Mouse (Mus musculus) A20 (cell line): Measurements from ENCODE around the gene Svip.

ENCODE experiments used
- DNase-seq: peaks from one replicate; pipeline ENCODE4 v3.0.0-alpha.2; 2011; ENCODE audit warnings: low read depth, low spot score

The Svip gene

GRCm38 (mm10) chr7:52005511-52006295 lies at the start of gene Svip:
Svip (minus strand) TSS chr7:52006018.
- DNase-seq, result no peak

GRCm38 (mm10) chr7:52037600-52038582 lies 32.1 kb upstream of the Svip start:
- peak; percentile 9 for DNase-seq

- DNase-seq, result no peak
Observed at GRCm38 (mm10) chr7:52024050-52024626, 18.3 kb upstream of the Svip start.

- DNase-seq, result no peak
Observed at GRCm38 (mm10) chr7:52022039-52022438, 16.2 kb upstream of the Svip start.

- no peak for DNase-seq
Observed at GRCm38 (mm10) chr7:52015628-52016027, 9.8 kb upstream of the Svip start, which contains the start of gene 1700015G11Rik. 1700015G11Rik (minus strand) TSS chr7:52015728.

- no peak for DNase-seq
Observed at GRCm38 (mm10) chr7:52015180-52015579, 9.4 kb upstream of the Svip start.

- no peak for DNase-seq
Observed at GRCm38 (mm10) chr7:52013457-52013856, 7.6 kb upstream of the Svip start.

- DNase-seq, result no peak
Observed at GRCm38 (mm10) chr7:52007138-52007537, 1.3 kb upstream of the Svip start.

GRCm38 (mm10) chr7:52006296-52006630 lies 445 bp upstream of the Svip start:
- no peak for DNase-seq

- no peak for DNase-seq
Observed at GRCm38 (mm10) chr7:51991020-51991419, 14.8 kb downstream of the Svip start.

GRCm38 (mm10) chr7:51986909-51987308 lies 18.9 kb downstream of the Svip start:
- DNase-seq, result peak; percentile 9

GRCm38 (mm10) chr7:51985763-51986162 lies 20.1 kb downstream of the Svip start:
- no peak for DNase-seq

- no peak for DNase-seq
Observed at GRCm38 (mm10) chr7:51982303-51982702, 23.5 kb downstream of the Svip start.

GRCm38 (mm10) chr7:51979271-51979670 lies 26.5 kb downstream of the Svip start:
- DNase-seq, result peak; percentile 39

- no peak for DNase-seq
Observed at GRCm38 (mm10) chr7:51975181-51975580, 30.6 kb downstream of the Svip start.

GRCm38 (mm10) chr7:51973526-51973925 lies 32.3 kb downstream of the Svip start:
- DNase-seq, result no peak

- no peak for DNase-seq
Observed at GRCm38 (mm10) chr7:51973091-51973490, 32.7 kb downstream of the Svip start.

- peak; percentile 51 for DNase-seq
Observed at GRCm38 (mm10) chr7:51972252-51972855, 33.5 kb downstream of the Svip start.

GRCm38 (mm10) chr7:51969379-51969778 lies 36.4 kb downstream of the Svip start:
- no peak for DNase-seq

GRCm38 (mm10) chr7:51967581-51967980 lies 38.2 kb downstream of the Svip start:
- no peak for DNase-seq

- no peak for DNase-seq
Observed at GRCm38 (mm10) chr7:51964681-51965080, 41.1 kb downstream of the Svip start.
